Mouse (Mus musculus) 416B (cell line): ENCODE data around the gene Pi4ka.
A peak's percentile ranks its signal among the peaks of the same experiment; 100 is the strongest.

ENCODE experiments used
- DNase-seq: peaks from one replicate; pipeline ENCODE4 v3.0.0; 2011; ENCODE audit warnings: low read depth

Gene Pi4ka

GRCm38 (mm10) chr16:17334574-17334973 is 71.5 kb downstream of the Pi4ka start:
- no peak for DNase-seq

- DNase-seq = no peak
Measured at GRCm38 (mm10) chr16:17331855-17332254, 74.3 kb downstream of the Pi4ka start.

GRCm38 (mm10) chr16:17331116-17331515 is 75.0 kb downstream of the Pi4ka start, which contains the start of gene Serpind1:
Serpind1 (plus strand) TSS chr16:17331371.
- DNase-seq = no peak

GRCm38 (mm10) chr16:17329848-17330570 is 76.1 kb downstream of the Pi4ka start:
- DNase-seq = peak; percentile 39

- no peak for DNase-seq
Measured at GRCm38 (mm10) chr16:17326064-17326463, 80.0 kb downstream of the Pi4ka start.

GRCm38 (mm10) chr16:17324745-17325144 is 81.4 kb downstream of the Pi4ka start:
- no peak for DNase-seq

GRCm38 (mm10) chr16:17321481-17321880 is 84.6 kb downstream of the Pi4ka start:
- DNase-seq = no peak

- DNase-seq = no peak
Measured at GRCm38 (mm10) chr16:17316554-17316953, 89.6 kb downstream of the Pi4ka start.

- no peak for DNase-seq
Measured at GRCm38 (mm10) chr16:17312531-17312930, 93.6 kb downstream of the Pi4ka start.

GRCm38 (mm10) chr16:17309036-17309435 is 97.1 kb downstream of the Pi4ka start:
- DNase-seq = no peak

- no peak for DNase-seq
Measured at GRCm38 (mm10) chr16:17307461-17307860, 98.7 kb downstream of the Pi4ka start.

- DNase-seq = no peak
Measured at GRCm38 (mm10) chr16:17303521-17304245, 102.4 kb downstream of the Pi4ka start.

- DNase-seq = no peak
Measured at GRCm38 (mm10) chr16:17300818-17301217, 105.3 kb downstream of the Pi4ka start.

- DNase-seq = peak; percentile 74
Measured at GRCm38 (mm10) chr16:17292751-17293150, 113.4 kb downstream of the Pi4ka start.

GRCm38 (mm10) chr16:17291016-17291415 is 115.1 kb downstream of the Pi4ka start:
- no peak for DNase-seq

- DNase-seq = no peak
Measured at GRCm38 (mm10) chr16:17287103-17287502, 119.0 kb downstream of the Pi4ka start.

GRCm38 (mm10) chr16:17283151-17283550 is 123.0 kb downstream of the Pi4ka start:
- no peak for DNase-seq

- DNase-seq = no peak
Measured at GRCm38 (mm10) chr16:17280471-17280870, 125.6 kb downstream of the Pi4ka start.

- DNase-seq = no peak
Measured at GRCm38 (mm10) chr16:17277342-17278211, 128.5 kb downstream of the Pi4ka start.

GRCm38 (mm10) chr16:17276164-17277151 is 129.7 kb downstream of the Pi4ka start:
- peak; percentile 91 for DNase-seq

GRCm38 (mm10) chr16:17275721-17276120 is 130.4 kb downstream of the Pi4ka start, which contains the start of gene Tmem191c:
Tmem191c (plus strand) TSS chr16:17276077.
- DNase-seq = no peak
